Mouse (Mus musculus) ovary, adult 18-20 months (tissue): ENCODE measurements around the gene Unc80.

Experiments
- DNase-seq: peaks from one replicate; pipeline ENCODE4 v3.0.0; 2022; ENCODE audit warnings: low spot score, mixed read lengths

Unc80 gene

GRCm38 (mm10) chr1:66467821-66468703, at the start of gene Unc80:
TSS of gene Unc80 (plus strand) at chr1:66468367.
- DNase-seq: peak; percentile 15

- DNase-seq: no peak
Observed at GRCm38 (mm10) chr1:66426073-66426472, 42.1 kb upstream of the Unc80 start.

DNA sequence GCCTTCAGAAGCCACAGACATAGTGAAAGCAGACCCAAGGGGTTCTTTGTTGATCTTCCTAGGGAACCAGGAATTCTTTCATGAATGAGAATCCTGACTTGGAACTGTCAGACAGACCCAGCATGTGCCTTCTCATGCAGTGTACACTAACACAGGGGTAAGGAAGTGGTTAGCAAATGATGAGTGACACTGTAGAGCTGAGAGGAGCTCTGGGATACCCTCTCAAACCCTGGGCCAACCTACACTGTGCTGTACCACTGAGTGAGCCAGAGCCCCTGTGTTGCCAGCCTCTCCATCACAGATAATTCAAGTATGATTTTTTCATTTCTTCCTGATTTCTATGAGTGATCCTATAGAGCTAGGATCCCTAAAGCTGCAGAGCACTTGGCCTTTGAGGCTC, 37.2 kb upstream of the Unc80 start:
- no peak for DNase-seq

GRCm38 (mm10) chr1:66431472-66431871, 36.7 kb upstream of the Unc80 start:
- DNase-seq: no peak

DNA sequence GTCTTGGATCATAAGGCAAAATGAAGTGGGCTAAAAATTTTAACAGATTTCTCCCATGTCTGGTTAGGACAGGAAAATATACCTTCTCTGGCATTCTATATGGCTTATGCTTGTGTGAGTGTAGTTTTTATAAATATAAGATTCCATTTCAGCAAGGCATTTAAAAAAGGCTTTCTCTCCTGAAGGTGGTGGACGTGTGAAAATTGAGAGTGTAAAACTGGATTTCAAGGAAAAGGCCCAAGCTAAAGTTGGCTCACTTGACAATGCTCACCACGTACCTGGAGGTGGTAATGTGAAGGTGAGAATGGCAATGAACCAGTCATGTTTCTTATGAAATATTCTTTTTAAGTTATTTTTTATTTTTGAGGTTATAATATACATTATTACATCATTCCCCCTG, 30.1 kb upstream of the Unc80 start:
- no peak for DNase-seq

DNA sequence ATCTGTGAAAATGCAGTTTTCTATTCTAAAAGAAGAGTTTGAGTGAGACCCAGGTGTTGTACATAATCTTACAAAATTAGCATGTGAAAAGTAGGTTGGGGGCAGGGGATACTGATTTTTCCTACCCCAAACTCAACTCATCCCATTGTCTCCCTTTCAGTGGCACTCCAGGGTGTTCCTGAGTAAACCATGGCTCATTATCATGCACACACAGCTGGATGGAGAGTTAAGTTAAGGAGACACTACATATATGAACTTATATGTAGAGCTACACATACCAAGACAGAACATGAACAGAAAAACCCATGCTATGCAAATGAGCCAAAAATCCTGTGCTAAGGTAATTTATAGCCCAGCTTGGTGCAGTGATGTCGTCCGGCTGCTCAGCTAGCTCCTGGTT, 25.2 kb upstream of the Unc80 start:
- DNase-seq: no peak

- no peak for DNase-seq
Observed at GRCm38 (mm10) chr1:66449471-66449870, 18.7 kb upstream of the Unc80 start.

GRCm38 (mm10) chr1:66456580-66456979, 11.6 kb upstream of the Unc80 start:
- no peak for DNase-seq

- DNase-seq: no peak
Observed at GRCm38 (mm10) chr1:66457747-66458146, 10.4 kb upstream of the Unc80 start.

- DNase-seq: no peak
Observed at GRCm38 (mm10) chr1:66459394-66459793, 8.8 kb upstream of the Unc80 start.

DNA sequence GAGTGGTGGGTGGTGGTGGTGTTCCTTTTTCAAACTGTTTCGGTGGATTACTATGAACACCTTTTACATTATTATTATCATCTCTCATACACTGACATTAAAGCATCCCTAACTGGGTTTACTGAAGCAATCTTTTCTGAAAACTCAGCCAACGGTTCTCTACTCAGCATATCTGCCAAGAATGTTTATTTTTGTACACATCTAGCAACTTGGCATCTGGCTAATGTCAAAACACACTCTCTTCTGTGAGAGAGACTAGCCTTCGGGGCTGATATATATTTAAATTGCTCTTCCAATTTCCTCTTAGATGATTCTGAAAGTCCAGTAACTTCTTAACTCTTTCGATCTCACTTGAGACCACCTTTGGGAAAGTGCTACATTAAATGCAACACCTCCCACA, 7.3 kb upstream of the Unc80 start:
- DNase-seq: no peak

- no peak for DNase-seq
Observed at GRCm38 (mm10) chr1:66468704-66469020, 495 bp downstream of the Unc80 start.

GRCm38 (mm10) chr1:66482751-66483150, 14.6 kb downstream of the Unc80 start:
- no peak for DNase-seq

DNA sequence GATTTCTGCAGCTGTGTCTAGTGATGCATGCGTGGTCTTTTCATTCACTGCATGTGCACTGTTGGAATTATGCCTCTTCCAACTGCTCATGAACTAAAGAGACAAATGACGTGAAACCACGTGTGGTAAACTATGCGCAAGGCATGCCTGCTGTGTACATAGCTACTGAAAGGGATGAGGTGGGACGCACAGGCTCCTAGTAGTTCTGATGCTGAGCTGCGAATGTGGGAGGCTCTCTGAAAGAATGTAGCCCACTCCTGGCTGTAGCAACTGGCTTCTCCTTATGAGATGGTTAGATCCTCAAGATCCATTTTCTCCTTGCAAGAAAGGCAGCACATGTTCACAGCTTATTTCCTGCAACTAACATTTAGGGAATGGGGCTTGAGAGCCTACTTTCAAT, 24.9 kb downstream of the Unc80 start:
- no peak for DNase-seq

DNA sequence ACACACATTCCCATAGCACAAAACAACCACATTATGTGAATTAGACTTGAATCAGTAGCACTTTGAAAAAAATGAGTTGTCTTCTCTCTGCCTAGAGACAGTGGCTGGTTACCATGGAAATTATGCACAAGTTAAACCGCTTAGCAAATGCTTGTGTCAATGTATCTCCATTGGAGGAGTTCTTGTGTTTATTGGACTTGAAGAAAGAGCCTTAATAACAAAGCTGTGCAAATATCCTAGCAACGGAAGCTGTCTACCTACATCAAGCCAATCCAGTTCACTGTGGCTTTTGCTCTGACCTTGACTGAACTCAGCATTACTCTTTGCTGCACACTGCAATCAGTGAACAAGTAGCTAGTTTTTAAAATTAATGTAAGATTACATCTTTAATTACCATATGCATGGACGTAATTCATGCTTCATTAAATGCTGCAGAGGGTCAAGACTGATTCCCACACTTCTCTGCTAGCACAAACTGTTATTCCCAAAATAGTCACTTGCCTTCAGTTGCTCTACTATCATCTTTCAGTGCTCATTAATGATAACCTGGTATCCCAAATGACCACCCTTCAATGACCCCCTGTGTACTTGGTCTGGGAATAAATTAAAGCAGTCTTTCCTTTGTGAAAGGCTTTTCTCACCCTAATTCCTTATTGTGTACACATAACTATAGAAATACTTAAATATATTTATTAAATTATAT, 27.3 kb downstream of the Unc80 start:
- no peak for DNase-seq

DNA sequence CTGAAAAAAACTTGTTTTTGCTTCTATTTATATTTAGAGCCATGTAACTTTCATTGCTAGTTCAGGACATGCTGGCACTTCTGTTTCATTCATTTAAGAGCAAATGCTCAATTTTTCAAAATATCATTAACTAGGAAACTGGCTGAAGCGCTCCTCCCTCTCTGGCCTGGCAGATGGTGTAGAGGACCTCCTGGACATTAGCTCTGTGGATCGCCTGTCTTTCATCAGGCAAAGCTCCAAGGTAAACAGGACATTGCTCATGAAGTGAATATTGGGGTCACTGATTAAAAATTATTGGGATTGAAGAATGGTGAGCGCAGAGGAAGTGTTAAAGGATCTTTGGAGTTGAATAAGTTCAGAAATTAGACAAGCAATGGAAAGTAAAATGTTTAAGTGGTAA, 82.6 kb downstream of the Unc80 start:
- no peak for DNase-seq

DNA sequence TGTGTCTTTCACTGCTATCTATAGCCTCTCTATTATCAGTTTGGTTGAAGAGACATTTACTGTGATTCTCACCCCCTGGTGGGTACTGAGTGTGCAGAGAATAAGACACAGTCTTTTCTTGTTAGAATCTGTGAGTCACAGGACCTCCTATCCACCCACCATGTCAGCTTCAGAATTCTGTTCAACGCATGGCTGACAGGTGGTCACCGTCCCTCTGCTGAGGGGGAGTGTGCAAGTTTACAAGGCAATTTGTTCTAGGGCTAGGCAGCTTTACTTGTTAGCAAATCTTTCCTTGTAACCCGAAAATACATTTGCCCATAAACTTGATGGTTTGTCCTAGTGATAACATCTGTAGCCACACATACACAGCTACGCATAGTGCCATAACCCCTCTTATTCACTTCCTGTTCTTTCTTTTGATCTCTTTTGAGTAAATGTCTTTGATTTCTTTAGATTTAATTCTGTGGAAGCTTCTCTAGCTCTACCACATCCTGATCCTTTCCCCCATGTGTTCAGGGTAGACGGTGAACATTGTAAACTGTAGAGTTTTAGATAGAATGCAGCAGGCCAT, 84.3 kb downstream of the Unc80 start:
- DNase-seq: no peak

- DNase-seq: no peak
Observed at GRCm38 (mm10) chr1:66561636-66562270, 93.6 kb downstream of the Unc80 start.

DNA sequence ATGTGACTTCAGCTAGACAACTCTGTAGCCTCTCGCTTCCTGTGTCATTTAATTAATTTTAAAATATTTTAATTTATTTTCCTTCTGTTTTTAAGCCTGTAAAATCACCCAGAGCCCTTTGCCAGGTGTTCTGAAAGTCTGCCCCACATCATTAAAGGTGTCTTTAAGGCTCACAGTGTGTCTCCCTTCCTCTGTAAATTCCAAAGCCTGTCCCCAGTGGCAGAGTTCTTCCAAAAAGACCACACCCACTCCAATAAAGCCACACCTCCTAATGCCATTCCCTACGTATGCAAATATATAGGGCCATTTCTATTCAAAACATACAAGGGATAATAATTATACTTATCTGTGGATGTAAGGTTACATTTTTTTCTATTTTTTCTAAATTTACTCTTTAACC, 94.2 kb downstream of the Unc80 start:
- no peak for DNase-seq

DNA sequence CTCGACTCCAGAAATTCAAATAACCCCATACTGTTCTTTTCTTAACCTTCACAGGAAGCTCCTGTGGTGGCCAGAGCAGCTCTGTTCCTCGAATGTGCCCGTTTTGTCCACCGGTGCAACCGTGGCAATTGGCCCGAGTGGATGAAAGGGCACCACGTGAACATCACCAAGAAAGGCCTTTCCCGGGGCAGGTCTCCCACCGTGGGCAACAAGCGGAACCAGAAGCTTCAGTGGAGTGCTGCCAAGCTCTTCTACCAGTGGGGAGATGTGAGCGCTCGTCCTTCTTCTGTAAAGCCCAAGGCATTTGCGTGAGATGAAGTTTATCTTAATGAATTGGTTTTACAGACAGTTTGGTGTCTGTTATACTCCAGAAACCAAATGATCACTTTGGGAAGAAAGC, 101.6 kb downstream of the Unc80 start:
- DNase-seq: no peak

GRCm38 (mm10) chr1:66597163-66597788, 129.1 kb downstream of the Unc80 start:
- DNase-seq: no peak

DNA sequence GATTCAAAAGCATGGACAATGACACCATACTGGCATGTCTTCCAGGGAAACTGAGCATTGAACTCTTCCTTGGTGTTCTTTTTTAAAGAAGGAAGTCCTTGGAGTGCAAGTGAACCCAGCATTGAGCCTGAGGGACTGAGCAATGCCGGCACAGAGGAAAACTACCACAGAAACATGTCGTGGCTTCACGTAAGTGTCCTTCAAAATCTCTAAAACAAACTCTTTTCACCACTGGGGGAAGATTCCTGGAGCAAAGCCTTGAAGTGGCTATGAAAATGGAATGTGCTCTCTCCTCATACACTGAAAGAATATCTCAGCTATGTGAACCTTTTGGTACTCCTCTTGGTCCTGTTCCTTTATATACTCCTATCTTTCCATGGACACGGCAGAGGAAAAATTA, 140.1 kb downstream of the Unc80 start:
- DNase-seq: no peak
